Mouse (Mus musculus) gastrocnemius, postnatal 14 days (tissue): ENCODE results near the gene Mief2. TPM values are rescaled to one million over a fixed set of nuclear protein-coding genes. Genes with fewer than 3 reads are reported as not detected.

ENCODE experiments used
- DNase-seq: peaks from one replicate; pipeline ENCODE4 v3.0.0; 2021; ENCODE audit warnings: mixed read lengths
- intact Hi-C: fragments of 180-260 bp; cut with DNase I; formaldehyde crosslinking; loops from one replicate; pipeline ENCODE4 v1.15.1; 2025; ENCODE audit warnings: low total_unique reads
- long read RNA-seq, 2 experiments: library from polyadenylated mRNA; stranded (forward); transcript quantifications; one replicate each; pipeline ENCODE4 v2.0.0; 2021
- total RNA-seq, 2 experiments: library from RNA; stranded (reverse); gene quantifications; 2 replicates each; pipeline ENCODE4 v1.2.3; 2021

The Mief2 gene
- 10 to 100 TPM; 82.5 to 88.4 TPM for total RNA-seq
- long read RNA-seq, experiment 1, transcript Mief2-201 (4 exons, 2,522 nt) = major isoform, 56 of 126 reads
- long read RNA-seq, experiment 1, partial matches to known transcripts = 32 of 126 reads
- long read RNA-seq, experiment 1, other reads (novel, unspliced or antisense) = 35 of 126 reads
- long read RNA-seq, experiment 2, transcript Mief2-203 (3 exons, 716 nt) = minor isoform, 5 of 178 reads
- long read RNA-seq, experiment 2, transcript Mief2-201 (4 exons, 2,522 nt) = major isoform, 99 of 178 reads
- long read RNA-seq, experiment 2, partial matches to known transcripts = 49 of 178 reads
- long read RNA-seq, experiment 2, other reads (novel, unspliced or antisense) = 25 of 178 reads

- DNase-seq = peak; percentile 96
- intact Hi-C loops = no loop called here
These were observed at the start of gene Mief2 for GRCm38 (mm10) chr11:60728260-60728761. TSS of gene Mief2 (plus strand) at chr11:60728398.

DNA sequence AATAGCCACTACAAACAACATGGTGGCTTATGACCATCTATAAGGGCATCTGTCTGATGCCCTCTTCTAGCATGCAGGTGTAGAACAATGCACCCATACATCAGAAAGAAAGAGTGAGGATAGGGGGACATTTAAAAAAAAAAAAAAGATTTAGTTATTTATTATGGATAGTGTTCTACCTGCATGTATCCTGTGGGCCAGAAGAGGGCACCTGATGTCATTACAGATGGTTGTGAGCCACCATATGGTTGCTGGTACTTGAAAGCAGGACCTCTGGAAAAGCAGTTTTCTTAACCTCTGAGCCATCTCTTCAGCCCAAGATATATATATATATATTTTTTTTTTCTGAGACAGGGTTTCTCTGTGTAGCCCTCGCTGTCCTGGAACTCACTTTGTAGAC, 32.0 kb upstream of the Mief2 start:
- intact Hi-C loops = loop anchor here (10.0 kb wide), 1 partner anchor 129 kb away; no protein-coding TSS in a partner anchor
- DNase-seq = no peak

- DNase-seq = no peak
- intact Hi-C loops = loop anchor here (10.0 kb wide), 1 partner anchor 127 kb away; no protein-coding TSS in a partner anchor
These were observed 30.6 kb upstream of the Mief2 start for GRCm38 (mm10) chr11:60697561-60697960.

DNA sequence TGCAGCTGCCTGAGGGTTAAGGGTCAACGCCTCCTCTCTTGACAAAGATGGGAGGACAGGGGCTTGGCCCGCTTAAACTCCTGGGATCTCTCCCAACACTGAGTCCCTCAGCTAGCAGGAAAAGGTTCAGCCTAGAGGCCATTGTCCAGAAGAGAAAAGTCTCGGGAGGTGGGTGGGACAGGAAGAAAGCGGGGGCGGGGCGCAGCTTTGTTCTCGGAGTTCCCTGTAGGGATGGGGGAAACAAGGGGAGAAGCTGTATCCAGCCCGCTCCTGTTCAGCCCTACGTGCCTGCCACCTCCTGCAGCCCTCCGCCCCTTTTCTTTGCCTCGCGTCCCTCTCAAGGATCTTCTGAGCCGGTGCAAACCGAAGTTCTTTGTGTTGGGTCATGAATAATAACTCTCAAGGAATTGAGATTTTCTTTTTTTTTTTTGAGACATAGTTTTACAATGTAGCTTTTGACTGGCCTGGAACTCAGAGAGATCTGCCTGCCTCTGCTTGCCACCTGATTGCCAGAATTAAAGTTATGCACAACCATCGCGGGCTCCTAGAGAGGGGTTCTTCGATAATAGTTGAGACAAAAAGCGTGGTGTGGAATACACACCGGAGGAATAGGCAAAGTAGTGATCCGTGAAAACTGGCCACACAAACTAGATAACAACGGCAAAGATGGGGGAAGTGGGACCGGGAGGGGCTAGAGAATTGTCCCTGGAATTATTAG, 29.2 kb upstream of the Mief2 start:
- DNase-seq = peak; percentile 84
- intact Hi-C loops = loop anchor here (10.0 kb wide), 1 partner anchor 126 kb away; no protein-coding TSS in a partner anchor

DNA sequence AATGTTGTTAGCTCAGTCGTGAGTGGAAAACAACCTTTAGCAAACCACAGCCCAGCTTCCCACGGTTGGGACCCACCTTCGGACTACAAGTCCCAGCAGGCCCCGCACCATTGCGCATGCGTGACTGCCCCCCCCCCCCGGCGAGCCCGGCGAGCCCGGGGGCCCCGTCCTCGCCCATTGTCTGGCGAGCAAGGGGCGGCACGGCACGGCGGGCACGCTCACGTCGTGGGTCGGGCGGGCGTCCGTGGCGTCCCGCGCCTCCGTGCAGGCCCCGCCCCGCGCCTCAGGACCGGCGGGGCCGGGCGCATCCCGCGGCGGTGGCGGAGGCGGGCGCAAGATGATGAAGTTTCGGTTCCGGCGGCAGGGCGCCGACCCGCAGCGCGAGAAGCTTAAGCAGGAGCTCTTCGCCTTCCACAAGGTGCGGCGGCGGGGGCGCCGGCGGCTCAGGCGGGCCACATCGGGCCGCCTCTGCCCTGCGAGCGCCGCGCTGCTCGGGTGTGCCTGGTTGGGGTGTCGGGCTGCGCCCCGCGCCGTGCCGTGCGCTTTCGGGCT, 28.6 kb upstream of the Mief2 start, which contains the start of gene Llgl1:
Gene Llgl1, plus strand, starts transcription at position 200 of the 552 bp plus-strand sequence.
- intact Hi-C loops = loop anchor here (10.0 kb wide), 1 partner anchor 125 kb away; no protein-coding TSS in a partner anchor
- peak; percentile 91 for DNase-seq

DNA sequence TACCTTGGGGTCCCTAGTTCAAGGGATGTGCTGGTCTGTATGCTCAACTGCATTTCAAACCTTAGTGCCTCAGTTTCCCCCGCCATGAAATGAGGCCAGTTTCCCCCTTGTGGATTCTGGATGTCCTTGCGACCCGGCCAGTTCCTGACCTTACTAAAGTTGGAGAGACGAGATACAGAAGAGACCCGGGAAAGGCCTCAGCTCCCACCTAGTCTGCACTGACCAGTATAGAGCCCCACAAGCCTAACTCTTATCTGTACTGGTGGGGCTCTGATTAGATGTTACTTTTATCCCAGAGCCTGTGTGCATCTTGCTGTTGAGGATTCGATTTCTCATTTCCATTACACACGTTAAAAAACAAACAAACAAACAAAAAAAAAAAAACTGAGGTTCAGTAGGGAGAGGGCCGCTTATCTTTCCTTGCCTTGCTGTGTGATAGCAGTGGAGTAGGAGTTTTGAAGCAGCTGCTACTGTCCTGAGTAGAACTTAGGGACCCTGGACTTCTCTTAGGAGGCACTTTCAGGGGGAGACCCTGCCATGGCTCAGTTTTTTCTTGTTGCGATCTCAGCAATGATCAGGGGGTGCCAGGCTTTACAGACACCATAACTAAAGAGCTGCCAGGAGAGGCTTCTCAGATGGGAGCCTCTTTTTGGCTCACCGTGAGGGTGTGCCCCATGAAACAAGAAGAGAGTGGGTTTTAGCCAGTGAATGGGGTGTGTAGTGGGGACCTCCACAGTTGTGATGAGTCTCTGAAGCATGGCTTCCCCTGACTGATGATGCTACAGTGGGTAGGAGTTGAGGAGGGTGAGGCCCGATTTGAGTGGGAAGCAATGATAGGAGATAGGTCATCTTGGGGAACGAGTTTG, 27.6 kb upstream of the Mief2 start:
- intact Hi-C loops = no loop called here
- DNase-seq = no peak

GRCm38 (mm10) chr11:60701611-60702010, 26.6 kb upstream of the Mief2 start:
- no peak for DNase-seq
- intact Hi-C loops = no loop called here

DNA sequence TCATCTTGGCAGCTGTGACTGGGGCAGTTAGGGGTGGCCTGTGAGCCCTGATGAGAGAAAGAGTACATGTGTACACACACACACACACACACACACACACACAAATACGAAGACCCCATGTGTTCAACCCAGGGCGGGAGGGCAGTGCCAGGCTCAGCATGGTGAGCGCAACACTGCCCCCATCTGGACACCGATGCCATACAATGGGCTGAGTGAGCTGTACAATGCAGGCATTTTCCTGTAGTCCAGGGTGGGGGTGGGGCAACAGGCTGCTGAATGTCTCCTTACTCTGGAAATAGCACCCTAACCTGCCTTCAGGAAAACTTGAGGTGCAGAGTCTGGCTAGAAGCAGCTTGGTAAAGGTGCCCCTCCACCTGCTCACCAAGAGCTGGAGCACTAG, 25.1 kb upstream of the Mief2 start:
- intact Hi-C loops = no loop called here
- DNase-seq = peak; percentile 55

- DNase-seq = peak; percentile 4
- intact Hi-C loops = no loop called here
These were observed 23.9 kb upstream of the Mief2 start for GRCm38 (mm10) chr11:60704023-60704880.

DNA sequence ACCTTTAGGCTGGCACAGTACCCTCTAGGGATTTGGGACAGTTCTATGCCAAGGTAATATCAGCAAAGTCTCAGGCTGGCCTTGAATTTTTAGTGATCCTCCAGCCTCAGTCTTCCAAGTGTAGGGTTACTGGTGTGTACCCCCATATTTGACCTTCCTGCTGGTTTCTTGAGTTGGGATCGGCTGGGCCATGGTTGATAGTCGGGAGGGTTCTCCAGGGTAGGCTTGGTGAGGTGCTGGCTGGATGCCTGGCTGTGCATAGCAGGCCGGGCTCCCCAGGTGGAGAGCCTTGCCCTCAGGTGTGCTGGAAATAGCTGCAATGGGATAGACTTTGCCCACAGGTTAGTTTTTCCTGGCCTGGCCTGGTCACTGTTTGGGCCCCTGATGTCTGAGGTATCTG, 22.9 kb upstream of the Mief2 start:
- intact Hi-C loops = no loop called here
- peak; percentile 3 for DNase-seq

- peak; percentile 1 for DNase-seq
- intact Hi-C loops = no loop called here
These were observed 22.1 kb upstream of the Mief2 start for GRCm38 (mm10) chr11:60706076-60706475.

- DNase-seq = peak; percentile 13
- intact Hi-C loops = no loop called here
These were observed 21.3 kb upstream of the Mief2 start for GRCm38 (mm10) chr11:60706696-60707480.

DNA sequence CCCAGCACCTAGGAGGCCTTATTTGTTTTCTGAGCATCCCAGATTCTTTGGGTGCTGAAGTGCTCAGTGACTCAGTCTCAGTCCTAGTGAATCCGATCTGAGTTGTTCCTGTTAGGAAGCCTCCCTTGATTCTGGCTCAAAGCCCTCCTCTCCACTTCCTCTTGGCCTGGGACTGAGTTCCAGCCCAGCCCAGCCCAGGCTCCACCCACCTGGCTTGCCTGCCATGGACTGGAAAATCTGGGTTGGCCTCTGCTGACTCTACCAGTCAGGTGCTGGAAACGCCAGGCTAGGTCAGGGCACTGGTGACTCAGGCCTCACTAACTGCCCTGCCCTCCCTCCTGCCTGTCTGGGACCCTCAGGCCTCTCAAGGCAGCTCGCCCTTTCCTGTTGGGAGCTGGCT, 20.5 kb upstream of the Mief2 start:
- intact Hi-C loops = no loop called here
- DNase-seq = peak; percentile 94

- intact Hi-C loops = no loop called here
These were observed 19.6 kb upstream of the Mief2 start for GRCm38 (mm10) chr11:60708631-60709030.

GRCm38 (mm10) chr11:60709481-60710465, 18.4 kb upstream of the Mief2 start:
- intact Hi-C loops = no loop called here
- DNase-seq = peak; percentile 9

More at GRCm38 (mm10) chr11:60708631-60709030, 19.6 kb upstream of the Mief2 start:
- DNase-seq = peak; percentile 5

GRCm38 (mm10) chr11:60711218-60711617, 17.0 kb upstream of the Mief2 start:
- peak; percentile 3 for DNase-seq
- intact Hi-C loops = no loop called here
